Mouse (Mus musculus): Measurements from ENCODE around the gene Tcp11. TPM values are rescaled to one million over a fixed set of nuclear protein-coding genes. Genes with fewer than 3 reads are reported as not detected.
A peak's percentile ranks its signal among the peaks of the same experiment; 100 is the strongest.

Tcp11 gene
- not detected for total RNA-seq (2021)

GRCm38 (mm10) chr17:28080045-28080816, at the start of gene Tcp11:
Gene Tcp11 (minus strand): TSS chr17:28080639.
- DNase-seq = no peak
- intact Hi-C loops (cut with DNase I) = loop anchor here (10.0 kb wide), 2 partner anchors 225 to 425 kb away; partner anchors contain the start of gene Pacsin1

- intact Hi-C loops (cut with DNase I) = no loop called here
- DNase-seq = no peak
Observed at GRCm38 (mm10) chr17:28129796-28130195, 49.4 kb upstream of the Tcp11 start.

- intact Hi-C loops (cut with DNase I) = no loop called here
- DNase-seq = no peak
Observed at GRCm38 (mm10) chr17:28124368-28124767, 43.9 kb upstream of the Tcp11 start.

- intact Hi-C loops (cut with DNase I) = no loop called here
- DNase-seq = no peak
Observed at GRCm38 (mm10) chr17:28123627-28124026, 43.2 kb upstream of the Tcp11 start.

GRCm38 (mm10) chr17:28122949-28123348, 42.5 kb upstream of the Tcp11 start:
- intact Hi-C loops (cut with DNase I) = no loop called here
- no peak for DNase-seq

- no peak for DNase-seq
- intact Hi-C loops (cut with DNase I) = no loop called here
Observed at GRCm38 (mm10) chr17:28120460-28120859, 40.0 kb upstream of the Tcp11 start.

GRCm38 (mm10) chr17:28117451-28118209, 37.2 kb upstream of the Tcp11 start:
- intact Hi-C loops (cut with DNase I) = no loop called here
- DNase-seq = peak; percentile 43 to 46

- intact Hi-C loops (cut with DNase I) = no loop called here
- no peak for DNase-seq
Observed at GRCm38 (mm10) chr17:28116335-28116734, 35.9 kb upstream of the Tcp11 start.

GRCm38 (mm10) chr17:28112266-28112665, 31.8 kb upstream of the Tcp11 start:
- no peak for DNase-seq
- intact Hi-C loops (cut with DNase I) = no loop called here

- DNase-seq = no peak
- intact Hi-C loops (cut with DNase I) = no loop called here
Observed at GRCm38 (mm10) chr17:28107275-28107674, 26.8 kb upstream of the Tcp11 start.

- intact Hi-C loops (cut with DNase I) = no loop called here
- no peak for DNase-seq
Observed at GRCm38 (mm10) chr17:28106352-28106751, 25.9 kb upstream of the Tcp11 start.

- intact Hi-C loops (cut with DNase I) = no loop called here
- DNase-seq = no peak
Observed at GRCm38 (mm10) chr17:28104416-28104815, 24.0 kb upstream of the Tcp11 start.

- no peak for DNase-seq
- intact Hi-C loops (cut with DNase I) = no loop called here
Observed at GRCm38 (mm10) chr17:28101902-28102319, 21.5 kb upstream of the Tcp11 start.

GRCm38 (mm10) chr17:28101284-28101887, 20.9 kb upstream of the Tcp11 start:
- DNase-seq = no peak
- intact Hi-C loops (cut with DNase I) = no loop called here

- DNase-seq = no peak
- intact Hi-C loops (cut with DNase I) = no loop called here
Observed at GRCm38 (mm10) chr17:28100669-28101068, 20.2 kb upstream of the Tcp11 start.

- intact Hi-C loops (cut with DNase I) = no loop called here
- DNase-seq = no peak
Observed at GRCm38 (mm10) chr17:28099086-28099485, 18.6 kb upstream of the Tcp11 start.

- intact Hi-C loops (cut with DNase I) = no loop called here
Observed at GRCm38 (mm10) chr17:28097308-28097707, 16.9 kb upstream of the Tcp11 start.

GRCm38 (mm10) chr17:28096418-28096817, 16.0 kb upstream of the Tcp11 start:
- intact Hi-C loops (cut with DNase I) = no loop called here
- no peak for DNase-seq

More at GRCm38 (mm10) chr17:28097308-28097707, 16.9 kb upstream of the Tcp11 start:
- no peak for DNase-seq

- intact Hi-C loops (cut with DNase I) = no loop called here
- DNase-seq = no peak
Observed at GRCm38 (mm10) chr17:28093837-28094236, 13.4 kb upstream of the Tcp11 start.

- DNase-seq = no peak
- intact Hi-C loops (cut with DNase I) = no loop called here
Observed at GRCm38 (mm10) chr17:28092297-28092696, 11.9 kb upstream of the Tcp11 start.

GRCm38 (mm10) chr17:28088718-28089117, 8.3 kb upstream of the Tcp11 start:
- DNase-seq = no peak
- intact Hi-C loops (cut with DNase I) = loop anchor here (10.0 kb wide), 2 partner anchors 216 to 434 kb away; partner anchors contain the start of gene Pacsin1

All from heart, postnatal 36 days (tissue).